In the genomic region with DNA sequence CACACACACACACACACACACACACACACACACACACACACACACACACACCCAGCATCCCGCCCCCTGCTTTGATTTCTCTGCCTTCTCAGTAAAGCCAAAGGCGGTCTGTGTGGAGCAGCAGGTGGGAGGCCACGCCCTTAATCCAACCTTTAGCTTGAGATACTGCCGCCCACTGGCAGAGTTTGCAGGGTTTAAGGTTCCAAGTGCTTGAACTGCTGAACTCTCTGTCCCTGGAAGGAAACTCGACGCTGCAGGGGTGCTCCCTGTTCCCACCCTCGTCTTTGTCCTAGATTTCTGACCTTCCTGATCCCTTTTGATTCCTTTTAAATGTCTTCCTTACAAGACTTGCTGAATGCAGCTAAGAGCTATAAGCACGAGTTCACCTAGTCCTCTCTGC, we compare ENCODE assay signal across 9 mouse cellular contexts. TPM values are rescaled to one million over a fixed set of nuclear protein-coding genes. Genes with fewer than 3 reads are reported as not detected.
DNase-seq lines count a peak whose midpoint lies in the region; ATAC-seq lines count a peak whose summit lies in the region.
"Had no signal": no experiment of that assay in that cellular context is flagged by ENCODE, and none has a peak within 500 bp of the region (broad histone marks: within the 10 kb centered on the region; RNA-seq: fewer than 3 reads in every experiment).

No protein-coding gene starts in this region.

- H3K9me3 ChIP-seq in forebrain, embryonic 10.5 days, result no peaks in the 10 kb centered on the region
- H3K9me3 ChIP-seq in forebrain, embryonic 13.5 days (replicated peaks), result no peaks in the 10 kb centered on the region

- no peak overlapping the region for H3K4me3 ChIP-seq in forebrain, embryonic 10.5 days
- H3K4me3 ChIP-seq in forebrain, embryonic 13.5 days, result no peak overlapping the region

- no peak for ATAC-seq in forebrain, embryonic 13.5 days

- H3K27me3 ChIP-seq in forebrain, embryonic 10.5 days (ENCODE audit: poor library complexity, severe bottlenecking), result no peaks in the 10 kb centered on the region
- H3K27me3 ChIP-seq in forebrain, embryonic 13.5 days, result no peaks in the 10 kb centered on the region

- peak; percentile 31 for DNase-seq in forebrain, embryonic 10.5 days (ENCODE audit: extremely low spot score, low spot score)
- DNase-seq in CD4-positive helper T cell, adult 2 months (ENCODE audit: low read depth, low spot score), result peak; percentile 53
- DNase-seq in gastrocnemius, postnatal 25 days, result peak; percentile 80
- peak; percentile 60 for DNase-seq in lung, postnatal 25 days (ENCODE audit: low spot score)
- DNase-seq in c-Kit-positive CD71-positive TER-119-positive erythroid progenitor cells, embryonic 14.5 days (ENCODE audit: low spot score), result no peak
- no peak for DNase-seq in layer of hippocampus, postnatal 36 days
- no peak for DNase-seq in right cerebral cortex, postnatal 25 days

- WGBS in forebrain, embryonic 10.5 days, result 8% methylated on average over 8 of the region's 8 CpGs
- 8% methylated on average over 8 of the region's 8 CpGs for WGBS in forebrain, embryonic 13.5 days

- H3K27ac ChIP-seq in forebrain, embryonic 10.5 days, result peak overlapping the region; percentile 46
- H3K27ac ChIP-seq in forebrain, embryonic 13.5 days, result no peak overlapping the region

- no peak overlapping the region for H3K4me2 ChIP-seq in forebrain, embryonic 13.5 days

- H3K36me3 ChIP-seq in forebrain, embryonic 10.5 days (replicated peaks), result no peaks in the 10 kb centered on the region
- no peaks in the 10 kb centered on the region for H3K36me3 ChIP-seq in forebrain, embryonic 13.5 days (ENCODE audit: poor library complexity, severe bottlenecking)

- H3K9ac ChIP-seq in forebrain, embryonic 13.5 days, result no peak overlapping the region

- peaks cover 19% of the 10 kb centered on the region for H3K4me1 ChIP-seq in forebrain, embryonic 10.5 days
- no peaks in the 10 kb centered on the region for H3K4me1 ChIP-seq in forebrain, embryonic 13.5 days

RNA-seq across cellular contexts. Expression of a gene that starts 44.9 kb away (rescaled TPM):
- 67.0 and 73.2 TPM in 2 replicates for polyA plus RNA-seq in forebrain, embryonic 10.5 days (2016; fragmentation: Nextera tagmentation; extraction: Ambion mirVana)
- 33.9 and 36.1 TPM in 2 replicates for polyA plus RNA-seq in forebrain, embryonic 13.5 days (2015; fragmentation: Nextera tagmentation; extraction: Ambion mirVana)
- 100 to 1,000 TPM; 154 to 218 TPM for total RNA-seq in gastrocnemius, postnatal 25 days (2021)
- 10 to 100 TPM; 12.4 to 14.8 TPM for total RNA-seq in layer of hippocampus, postnatal 36 days (2021)

RNA-seq across cellular contexts. Expression of a gene that starts 45.6 kb away (rescaled TPM):
- 0.20 and 0.43 TPM in 2 replicates for polyA plus RNA-seq in forebrain, embryonic 10.5 days (2016; fragmentation: Nextera tagmentation; extraction: Ambion mirVana)
- 0.28 and 0.39 TPM in 2 replicates for polyA plus RNA-seq in forebrain, embryonic 13.5 days (2015; fragmentation: Nextera tagmentation; extraction: Ambion mirVana)
- 10 to 100 TPM; 44.5 to 45.1 TPM for total RNA-seq in gastrocnemius, postnatal 25 days (2021)
- 1 to 10 TPM; 6.0 to 6.9 TPM for total RNA-seq in layer of hippocampus, postnatal 36 days (2021)
- total RNA-seq: neutrophil, adult 5-6 weeks had no signal

Comparison
In these comparisons a context has a peak if more than half of its experiments do, and no peak if none do; other contexts are left out.
1. DNase-seq: peak in forebrain, embryonic 10.5 days (single experiment), CD4-positive helper T cell, adult 2 months (single experiment), gastrocnemius, postnatal 25 days (single experiment) and lung, postnatal 25 days (single experiment); none in c-Kit-positive CD71-positive TER-119-positive erythroid progenitor cells, embryonic 14.5 days (single experiment), layer of hippocampus, postnatal 36 days (0 of 2) and right cerebral cortex, postnatal 25 days (single experiment).
2. RNA of a gene that starts 44.9 kb away (total RNA-seq): 154 to 218 TPM in gastrocnemius, postnatal 25 days; 12.4 to 14.8 TPM in layer of hippocampus, postnatal 36 days; every median in the first group is over 4 times any median in the second.
3. RNA of a gene that starts 45.6 kb away (total RNA-seq): 44.5 to 45.1 TPM in gastrocnemius, postnatal 25 days; 6.0 to 6.9 TPM in layer of hippocampus, postnatal 36 days; every median in the first group is over 4 times any median in the second.